Mouse (Mus musculus) stomach, embryonic 14.5 days (tissue): ENCODE measurements around the gene Gpr162. TPM values are rescaled to one million over a fixed set of nuclear protein-coding genes. Genes with fewer than 3 reads are reported as not detected.

Experiments used
- ATAC-seq: fragments of 200-750 bp; cut with Nextera tagmentation; 2 replicates; pipeline ENCODE4 v1.8.0; 2017; ENCODE audit warnings: low read depth, moderate TSS enrichment; ENCODE audit not compliant: insufficient number of reproducible peaks, insufficient read depth, low FRiP score
- H3K27ac ChIP-seq: fragments of 300-500 bp; sonication (generic); 2 replicates; pipeline ENCODE4 v1.5.1; 2014; ENCODE audit warnings: mild to moderate bottlenecking, low read length, moderate library complexity, mixed read lengths
- H3K27me3 ChIP-seq: fragments of 300-500 bp; sonication (generic); 2 replicates; pipeline ENCODE4 v1.6.1; 2014; ENCODE audit warnings: low read length, control low read depth, mixed read lengths; ENCODE audit not compliant: control insufficient read depth, insufficient read depth
- H3K36me3 ChIP-seq: fragments of 300-500 bp; sonication (generic); 2 replicates; pipeline ENCODE4 v1.6.1; 2014; ENCODE audit warnings: mild to moderate bottlenecking, control low read depth, low read length, moderate library complexity, mixed read lengths; ENCODE audit not compliant: control insufficient read depth, insufficient read depth
- H3K4me1 ChIP-seq: fragments of 300-500 bp; sonication (generic); 2 replicates; pipeline ENCODE4 v1.6.1; 2014; ENCODE audit warnings: low read length, control low read depth, mixed read lengths; ENCODE audit not compliant: control insufficient read depth, insufficient read depth
- H3K4me2 ChIP-seq: fragments of 300-500 bp; sonication (generic); replicated peaks from 2 replicates; pipeline ENCODE4 v1.6.1; 2014; ENCODE audit warnings: low read depth, low read length, control low read depth
- H3K4me3 ChIP-seq: fragments of 300-500 bp; sonication (generic); 2 replicates; pipeline ENCODE4 v1.5.1; 2014; ENCODE audit warnings: low read depth, low read length, control low read depth
- H3K9ac ChIP-seq: fragments of 300-500 bp; sonication (generic); replicated peaks from 2 replicates; pipeline ENCODE4 v1.6.1; 2014; ENCODE audit warnings: low read depth, mild to moderate bottlenecking, control low read depth, low read length, moderate library complexity, mixed read lengths
- H3K9me3 ChIP-seq: fragments of 300-500 bp; sonication (generic); 2 replicates; pipeline ENCODE4 v1.6.1; 2016; ENCODE audit warnings: low read depth, low read length, control low read depth; ENCODE audit not compliant: control insufficient read depth
- WGBS: fragments of 180-500 bp; shearing (Covaris S2); extraction: QIAGEN DNeasy Blood & Tissue Kit; methylation state at CpG from one replicate; pipeline ENCODE4 v1.1.7; 2014; 5-methylcytosine and 5-hydroxymethylcytosine counted together
- polyA plus RNA-seq: library from polyadenylated mRNA; unstranded; fragments of >200 nt; fragmentation: Nextera tagmentation; extraction: Ambion mirVana; gene quantifications from 2 replicates; pipeline ENCODE4 v1.2.1, GENCODE M21; 2014

The Gpr162 gene
- polyA plus RNA-seq, 1 experiment from 2014 or later: 0.91 TPM

- no peak for ATAC-seq
- Histone ChIP-seq H3K27ac (peak overlapping the region; percentile 96; the same call in 1 of the 2 replicates), H3K9me3 (no peaks in the 10 kb centered on the region), H3K4me2 (peak overlapping the region; percentile 73), H3K27me3 (no peaks in the 10 kb centered on the region), H3K4me1 (peaks cover 11% of the 10 kb centered on the region; the same call in 1 of the 2 replicates), H3K4me3 (peak overlapping the region; percentile 66), H3K9ac (peak overlapping the region; percentile 93; the same call in 1 of the 2 replicates), H3K36me3 (no peaks in the 10 kb centered on the region; the same call in 1 of the 2 replicates)
- WGBS: 23% methylated on average over 26 of the region's 26 CpGs
Measured at GRCm38 (mm10) chr6:124857840-124858530, 5.8 kb downstream of the Gpr162 start.

- Histone ChIP-seq H3K9ac (peak within 1 kb of the TSS; percentile 93), H3K27ac (peak within 1 kb of the TSS; percentile 96), H3K9me3 (no peaks in the 10 kb centered on the region), H3K4me2 (peak within 1 kb of the TSS; percentile 73), H3K27me3 (no peaks in the 10 kb centered on the region), H3K36me3 (no peaks in the 10 kb centered on the region; the same call in none of the 2 replicates), H3K4me1 (peaks cover 8% of the 10 kb centered on the region; the same call in 1 of the 2 replicates), H3K4me3 (peak within 1 kb of the TSS; percentile 66)
- WGBS: under 1% methylated on average over 86 of the region's 86 CpGs
- peak; percentile 83 for ATAC-seq
Measured at GRCm38 (mm10) chr6:124856916-124857839, 6.6 kb downstream of the Gpr162 start, which contains the start of gene P3h3. Gene P3h3, minus strand, starts transcription at chr6:124857752.

- H3K9me3 ChIP-seq: no peaks in the 10 kb centered on the region
- peak overlapping the region; percentile 73 for H3K4me2 ChIP-seq
- peak overlapping the region; percentile 96 for H3K27ac ChIP-seq
- 4% methylated on average over 14 of the region's 14 CpGs for WGBS
- no peaks in the 10 kb centered on the region; the same call in none of the 2 replicates for H3K36me3 ChIP-seq
- no peak for ATAC-seq
- H3K4me3 ChIP-seq: peak overlapping the region; percentile 66
- peaks cover 8% of the 10 kb centered on the region; the same call in 1 of the 2 replicates for H3K4me1 ChIP-seq
- no peaks in the 10 kb centered on the region for H3K27me3 ChIP-seq
- peak overlapping the region; percentile 93; the same call in 1 of the 2 replicates for H3K9ac ChIP-seq
Measured at GRCm38 (mm10) chr6:124856321-124856720, 7.5 kb downstream of the Gpr162 start.

GRCm38 (mm10) chr6:124854647-124855046 is 9.1 kb downstream of the Gpr162 start:
- Histone ChIP-seq H3K9ac (no peak overlapping the region), H3K36me3 (no peaks in the 10 kb centered on the region; the same call in none of the 2 replicates), H3K4me3 (no peak overlapping the region), H3K27me3 (no peaks in the 10 kb centered on the region), H3K9me3 (no peaks in the 10 kb centered on the region), H3K4me2 (no peak overlapping the region), H3K27ac (no peak overlapping the region), H3K4me1 (peaks cover 4% of the 10 kb centered on the region; the same call in 1 of the 2 replicates)
- ATAC-seq: no peak
- 62% methylated on average over 12 of the region's 12 CpGs for WGBS

- no peak overlapping the region for H3K27ac ChIP-seq
- H3K27me3 ChIP-seq: no peaks in the 10 kb centered on the region
- ATAC-seq: no peak
- no peak overlapping the region for H3K9ac ChIP-seq
- no peak overlapping the region for H3K4me2 ChIP-seq
- H3K36me3 ChIP-seq: peaks cover 5% of the 10 kb centered on the region
- 0 out of 2 replicates have a peak, but pooled peaks cover 4% of the 10 kb centered on the region for H3K4me1 ChIP-seq
- 48% methylated on average over 8 of the region's 8 CpGs for WGBS
- no peaks in the 10 kb centered on the region for H3K9me3 ChIP-seq
- H3K4me3 ChIP-seq: no peak overlapping the region
Measured at GRCm38 (mm10) chr6:124850535-124850934, 13.2 kb downstream of the Gpr162 start.

- Histone ChIP-seq H3K4me1 (no peaks in the 10 kb centered on the region), H3K9ac (no peak overlapping the region), H3K36me3 (peaks cover 5% of the 10 kb centered on the region; the same call in 1 of the 2 replicates), H3K27me3 (no peaks in the 10 kb centered on the region), H3K4me2 (no peak overlapping the region), H3K4me3 (no peak overlapping the region), H3K27ac (no peak overlapping the region), H3K9me3 (no peaks in the 10 kb centered on the region)
- 10% methylated on average over 9 of the region's 9 CpGs for WGBS
- peak; percentile 60; the same call in 1 of the 2 replicates for ATAC-seq
Measured at GRCm38 (mm10) chr6:124847305-124847704, 16.5 kb downstream of the Gpr162 start.

- 25% methylated on average over 15 of the region's 15 CpGs for WGBS
- no peak for ATAC-seq
- Histone ChIP-seq H3K9me3 (no peaks in the 10 kb centered on the region), H3K4me2 (no peak within 1 kb of the TSS), H3K36me3 (no peaks in the 10 kb centered on the region; the same call in 1 of the 2 replicates), H3K27ac (no peak within 1 kb of the TSS), H3K9ac (no peak within 1 kb of the TSS; the same call in 1 of the 2 replicates), H3K4me3 (no peak within 1 kb of the TSS), H3K4me1 (peaks cover 18% of the 10 kb centered on the region), H3K27me3 (no peaks in the 10 kb centered on the region)
Measured at GRCm38 (mm10) chr6:124840241-124841167, 23.3 kb downstream of the Gpr162 start, which contains the start of gene Gnb3. Gene Gnb3, minus strand, starts transcription at chr6:124840275.
